Mouse (Mus musculus) heart, postnatal 25 days (tissue): ENCODE data around the gene Ptgir. TPM values are rescaled to one million over a fixed set of nuclear protein-coding genes. Genes with fewer than 3 reads are reported as not detected.
A peak's percentile ranks its signal among the peaks of the same experiment; 100 is the strongest.

Experiments
- DNase-seq: peaks from one replicate; pipeline ENCODE4 v3.0.0; 2022; ENCODE audit warnings: low spot score
- intact Hi-C: fragments of 180-260 bp; cut with DNase I; formaldehyde crosslinking; loops from one replicate; pipeline ENCODE4 v1.15.1; 2025
- total RNA-seq, 2 experiments: library from RNA; stranded (reverse); gene quantifications; 2 replicates each; pipeline ENCODE4 v1.2.3; 2021

Ptgir gene
- total RNA-seq, 2 experiments from 2014 or later: 2.1 to 3.1 TPM

- peak; percentile 55 for DNase-seq
- intact Hi-C loops: loop anchor here (10.0 kb wide), 1 partner anchor 146 kb away; no protein-coding TSS in a partner anchor
Observed at GRCm38 (mm10) chr7:16890536-16890935, 15.8 kb upstream of the Ptgir start.

DNA sequence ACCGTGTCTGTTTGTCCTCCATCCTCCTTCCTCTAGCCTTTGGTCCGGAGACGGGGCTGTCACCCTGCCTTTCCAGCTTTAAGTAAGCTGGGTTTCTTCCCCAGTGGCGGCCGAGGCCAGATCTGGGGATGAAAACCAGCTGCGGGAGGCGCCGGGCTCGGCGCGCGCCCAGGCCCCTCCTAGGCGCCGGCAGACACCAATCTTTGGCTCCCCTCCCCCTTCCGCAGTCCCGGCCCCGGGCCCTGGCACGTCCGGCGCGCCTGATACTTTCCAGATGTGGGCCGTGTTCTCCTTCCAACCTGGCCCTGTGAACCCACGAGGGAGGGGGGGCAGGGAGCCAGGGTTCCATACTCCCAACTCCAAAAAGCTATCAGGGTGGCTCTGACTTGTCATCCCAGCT lies 15.3 kb upstream of the Ptgir start:
- intact Hi-C loops: loop anchor here (10.0 kb wide), 1 partner anchor 146 kb away; no protein-coding TSS in a partner anchor
- peak; percentile 88 for DNase-seq

DNA sequence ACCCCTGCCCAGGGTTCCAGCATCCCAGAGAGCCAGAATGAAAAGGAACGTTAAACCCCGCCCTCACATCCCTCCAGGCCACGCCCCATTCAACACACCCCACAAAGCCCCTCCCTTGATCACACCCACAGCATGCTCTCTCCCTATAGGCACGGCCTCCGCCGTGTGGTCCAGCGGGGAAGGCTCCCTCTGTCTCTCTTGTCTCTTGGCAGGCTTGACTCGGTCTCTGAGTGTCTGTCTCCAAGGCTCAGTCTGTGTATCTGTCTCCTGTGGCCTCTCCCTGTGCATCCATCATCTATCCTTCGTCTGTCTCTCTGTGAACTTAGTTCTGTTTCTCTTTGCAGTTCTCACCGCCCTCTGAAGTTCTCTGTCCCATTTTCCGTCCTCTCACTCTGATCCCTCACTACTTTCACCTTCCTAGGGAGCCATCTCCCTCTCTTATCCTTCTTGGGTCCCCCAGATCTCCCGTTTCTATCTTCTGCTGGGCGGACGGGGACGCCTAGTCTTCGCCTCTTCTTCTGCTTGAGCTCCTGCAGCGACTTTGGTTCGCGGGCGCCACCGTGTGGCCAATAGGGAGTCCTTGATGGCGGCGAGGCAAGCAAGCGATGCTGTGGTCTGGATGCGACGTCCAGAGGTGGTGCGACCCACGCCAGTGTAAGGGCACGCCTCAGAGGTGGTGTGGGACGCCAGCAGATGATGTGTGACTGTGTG lies 14.5 kb upstream of the Ptgir start, which contains the start of gene Gng8:
TSS of gene Gng8 (plus strand) at position 146 of the 711 bp plus-strand sequence.
- intact Hi-C loops: loop anchor here (1.0 to 10.0 kb wide), 4 partner anchors 17 to 147 kb away; no protein-coding TSS in a partner anchor

DNA sequence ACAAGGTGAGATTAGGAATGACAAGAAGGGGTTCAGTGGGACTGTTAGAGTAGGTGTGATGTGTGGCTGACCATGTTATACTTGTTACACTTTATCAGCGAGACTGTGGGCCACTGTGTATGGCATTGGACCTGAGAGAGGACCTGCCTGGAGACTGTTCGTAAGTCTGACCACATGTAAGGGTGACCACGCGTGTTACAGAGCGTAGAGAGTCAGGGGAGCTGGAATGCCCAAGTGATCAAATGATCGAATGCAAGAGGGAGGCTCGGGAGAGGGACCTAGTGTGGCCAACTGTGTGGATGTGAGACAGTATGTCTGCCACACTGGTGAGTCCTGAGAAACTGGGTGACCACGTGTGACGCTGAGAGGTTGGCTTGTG lies 13.9 kb upstream of the Ptgir start:
- DNase-seq: no peak
- intact Hi-C loops: loop anchor here (1.0 to 10.0 kb wide), 4 partner anchors 18 to 148 kb away; no protein-coding TSS in a partner anchor

More for the DNA sequence above, 14.5 kb upstream of the Ptgir start, which contains the start of gene Gng8:
- peak; percentile 72 for DNase-seq

GRCm38 (mm10) chr7:16893612-16894011 lies 12.7 kb upstream of the Ptgir start:
- intact Hi-C loops: loop anchor here (2.0 to 10.0 kb wide), 3 partner anchors 69 to 149 kb away; no protein-coding TSS in a partner anchor
- no peak for DNase-seq

- DNase-seq: no peak
- intact Hi-C loops: loop anchor here (10.0 kb wide), 1 partner anchor 149 kb away; no protein-coding TSS in a partner anchor
Observed at GRCm38 (mm10) chr7:16894279-16894678, 12.0 kb upstream of the Ptgir start.

DNA sequence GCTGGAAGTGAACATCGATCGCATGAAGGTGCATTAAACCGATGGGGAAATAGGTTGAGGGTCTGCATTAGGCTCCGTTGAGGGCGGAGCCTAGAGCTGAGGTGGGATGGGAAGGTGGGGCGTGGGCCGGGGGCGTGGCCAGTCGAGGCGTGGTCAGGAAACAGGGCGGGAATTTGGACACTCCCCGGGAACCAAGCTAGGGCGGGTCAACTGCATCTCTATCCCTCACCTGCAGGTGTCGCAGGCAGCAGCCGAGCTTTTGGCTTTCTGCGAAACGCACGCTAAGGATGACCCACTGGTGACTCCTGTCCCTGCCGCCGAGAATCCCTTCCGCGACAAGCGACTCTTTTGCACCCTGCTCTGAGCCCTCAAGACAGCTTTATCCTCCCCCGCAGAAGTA lies 11.3 kb upstream of the Ptgir start:
- DNase-seq: peak; percentile 59
- intact Hi-C loops: loop anchor here (1.0 to 10.0 kb wide), 2 partner anchors 17 to 150 kb away; no protein-coding TSS in a partner anchor

DNA sequence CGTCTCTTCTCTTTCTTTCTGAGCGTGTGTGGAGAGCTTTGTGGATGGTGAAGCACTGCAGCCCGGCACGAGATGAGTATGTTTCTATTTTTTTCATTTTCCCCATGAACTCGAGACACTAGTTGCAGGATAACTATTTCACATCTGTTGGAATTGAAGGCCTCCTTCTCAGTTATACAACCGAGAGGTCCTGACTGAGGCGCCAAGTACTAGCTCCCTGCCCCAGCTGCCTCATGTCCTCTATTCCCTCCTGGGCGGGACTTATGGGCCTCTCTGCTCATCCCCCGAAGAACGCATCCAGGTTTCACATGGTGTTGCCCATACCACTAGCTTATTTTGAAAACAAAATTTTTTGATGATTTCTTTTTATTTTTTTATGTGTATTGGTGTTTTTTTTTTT lies 10.8 kb upstream of the Ptgir start:
- intact Hi-C loops: loop anchor here (1.0 to 10.0 kb wide), 2 partner anchors 17 to 151 kb away; no protein-coding TSS in a partner anchor

GRCm38 (mm10) chr7:16900526-16900925 lies 5.8 kb upstream of the Ptgir start:
- intact Hi-C loops: no loop called here
- DNase-seq: no peak

More for the DNA sequence above, 10.8 kb upstream of the Ptgir start:
- DNase-seq: no peak

- intact Hi-C loops: no loop called here
- no peak for DNase-seq
Observed at GRCm38 (mm10) chr7:16903439-16903955, 2.8 kb upstream of the Ptgir start.

DNA sequence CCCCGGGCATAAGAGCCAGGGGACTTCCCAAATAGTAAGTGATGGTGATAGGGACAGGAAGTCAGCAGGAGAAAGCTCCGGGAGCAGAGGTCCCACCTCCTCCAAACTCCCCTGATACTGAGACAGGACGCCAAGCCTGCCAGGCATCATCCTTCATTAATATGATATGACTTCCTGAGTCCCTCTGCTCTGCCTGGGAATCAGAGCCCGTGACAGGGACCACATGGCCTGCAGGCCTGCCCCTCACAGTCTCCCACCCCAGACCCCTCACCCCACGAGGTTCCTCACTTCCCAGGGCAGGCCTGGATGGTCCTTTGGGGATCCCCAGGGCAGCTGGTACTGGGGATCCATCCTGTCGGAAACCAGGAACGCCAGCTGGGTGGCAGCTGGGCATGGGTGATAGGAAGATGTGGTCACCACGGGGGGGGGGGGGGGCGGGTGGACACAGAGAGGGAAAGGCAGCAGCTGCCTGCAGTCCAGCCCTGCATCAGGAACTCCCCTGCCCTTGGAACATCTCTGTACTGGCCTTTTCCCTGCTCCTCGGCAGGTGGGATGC lies 2.1 kb upstream of the Ptgir start:
- intact Hi-C loops: no loop called here
- no peak for DNase-seq

DNA sequence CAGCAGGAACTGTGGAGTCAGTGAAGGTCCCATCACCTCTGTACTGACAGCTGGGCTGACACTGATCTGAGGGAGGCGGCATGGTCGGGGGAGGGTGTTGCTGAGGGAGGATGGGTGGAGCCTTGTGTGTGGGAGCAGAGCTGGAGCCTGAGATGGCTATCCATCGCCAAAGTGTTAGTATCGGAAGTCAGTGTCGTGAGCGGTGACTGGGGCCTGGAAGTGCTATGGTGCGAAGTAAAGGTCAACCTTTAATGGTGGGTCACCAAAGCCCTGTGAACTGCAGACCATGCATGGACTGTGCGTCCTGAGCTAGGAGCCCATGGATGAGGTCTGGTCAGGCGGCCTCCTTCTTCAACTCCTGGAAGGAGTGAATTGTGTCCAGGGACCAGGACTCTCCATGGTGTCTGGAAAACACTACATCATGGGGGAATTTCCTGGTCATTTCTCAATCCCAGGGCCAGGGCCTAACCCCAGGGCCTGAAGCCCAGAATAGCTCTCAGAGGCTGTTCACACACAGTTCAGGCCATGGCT lies 734 bp upstream of the Ptgir start:
- DNase-seq: peak; percentile 55
- intact Hi-C loops: no loop called here

- intact Hi-C loops: no loop called here
Observed at GRCm38 (mm10) chr7:16906889-16907559, 734 bp downstream of the Ptgir start.

GRCm38 (mm10) chr7:16907842-16908241 lies 1.6 kb downstream of the Ptgir start:
- DNase-seq: no peak
- intact Hi-C loops: no loop called here

More at GRCm38 (mm10) chr7:16906889-16907559, 734 bp downstream of the Ptgir start:
- no peak for DNase-seq

GRCm38 (mm10) chr7:16908367-16908766 lies 2.1 kb downstream of the Ptgir start:
- DNase-seq: no peak
- intact Hi-C loops: no loop called here

DNA sequence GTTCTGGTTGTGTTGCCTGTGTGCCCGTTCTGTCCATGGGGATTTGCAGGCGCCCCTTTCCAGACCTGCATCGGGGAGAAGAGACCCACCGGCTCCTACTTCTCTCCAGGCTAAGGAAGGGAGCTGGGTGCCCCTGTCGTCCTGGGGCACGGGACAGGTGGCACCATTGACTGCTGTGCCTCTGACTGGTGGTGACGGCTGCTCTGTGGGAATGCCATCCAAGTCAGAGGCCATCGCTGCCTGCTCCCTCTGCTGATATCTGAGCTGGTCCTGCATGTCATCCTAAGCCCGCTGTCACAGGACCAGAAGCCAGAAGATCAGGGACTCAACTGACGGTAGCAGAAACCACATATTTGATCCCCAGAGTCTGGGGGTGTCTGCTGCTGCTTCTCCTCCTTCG lies 2.6 kb downstream of the Ptgir start:
- DNase-seq: no peak
- intact Hi-C loops: no loop called here

GRCm38 (mm10) chr7:16909909-16910308 lies 3.6 kb downstream of the Ptgir start:
- no peak for DNase-seq
- intact Hi-C loops: no loop called here

- DNase-seq: no peak
- intact Hi-C loops: loop anchor here (1.0 kb wide), 1 partner anchor 17 kb away; no protein-coding TSS in a partner anchor
Observed at GRCm38 (mm10) chr7:16911904-16912303, 5.6 kb downstream of the Ptgir start.

DNA sequence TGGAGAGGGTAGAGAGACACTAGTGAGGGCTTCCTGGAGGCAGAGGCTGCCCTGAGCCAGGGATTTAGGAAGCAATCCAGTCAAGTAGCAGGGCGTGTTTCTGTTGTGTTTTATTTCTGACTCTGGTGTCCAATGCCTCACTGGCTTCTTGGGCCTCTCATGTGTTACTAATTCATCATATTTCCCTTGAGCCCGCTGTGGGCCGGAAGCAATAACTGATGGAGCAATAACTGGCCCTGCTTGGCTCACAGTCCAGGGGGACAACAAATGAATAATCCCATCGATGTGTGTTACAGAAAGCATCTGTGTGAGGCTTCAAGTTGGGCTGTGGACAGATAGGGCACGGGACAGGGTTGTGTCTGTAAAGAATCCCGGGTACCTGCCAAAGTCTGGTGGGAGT lies 6.1 kb downstream of the Ptgir start:
- intact Hi-C loops: loop anchor here (1.0 kb wide), 1 partner anchor 17 kb away; no protein-coding TSS in a partner anchor
- peak; percentile 60 for DNase-seq
